Mouse (Mus musculus) bone marrow macrophage, adult 2 months (primary cell): Measurements from ENCODE around the gene Bri3bp.

Source experiments
- CTCF ChIP-seq: IDR thresholded peaks from 2 replicates; pipeline ENCODE4 v1.5.1; 2012; ENCODE audit warnings: low read depth, mild to moderate bottlenecking, low read length, moderate library complexity
- POLR2A ChIP-seq: IDR thresholded peaks from 2 replicates; pipeline ENCODE4 v1.6.1; 2012; ENCODE audit warnings: mild to moderate bottlenecking, low read depth, low read length, borderline replicate concordance

GRCm38 (mm10) chr5:125406322-125407016 is 34.9 kb upstream of the Bri3bp start:
- no peak for TF ChIP-seq CTCF
- no peak for TF ChIP-seq POLR2A
